Mouse (Mus musculus) lung, postnatal 14 days (tissue): ENCODE data around the gene Actr3.

Source experiments
- DNase-seq: peaks from one replicate; pipeline ENCODE4 v3.0.0; 2021

Actr3 gene

DNA sequence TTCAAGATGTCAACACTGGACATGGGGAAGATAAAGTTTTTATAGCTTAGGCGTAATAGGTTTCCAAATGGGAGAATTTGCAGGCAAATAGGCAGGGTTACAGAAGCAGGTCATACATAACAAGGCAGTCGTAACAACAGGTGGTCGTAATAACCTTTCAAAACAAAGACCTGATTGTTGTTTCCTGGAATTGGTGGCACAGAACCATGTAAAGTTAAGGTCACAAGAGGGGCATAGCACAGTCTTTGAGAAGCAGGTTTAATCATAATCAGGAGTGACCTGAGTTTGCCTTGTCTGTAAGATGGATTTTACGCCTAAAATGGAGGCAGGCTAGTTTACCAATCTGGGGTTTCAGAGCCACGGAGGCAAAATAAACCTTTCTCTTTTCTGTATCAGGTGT lies 84.7 kb downstream of the Actr3 start:
- DNase-seq: no peak

- no peak for DNase-seq
Measured at GRCm38 (mm10) chr1:125345854-125346253, 89.7 kb downstream of the Actr3 start.

- no peak for DNase-seq
Measured at GRCm38 (mm10) chr1:125345448-125345847, 90.1 kb downstream of the Actr3 start.

DNA sequence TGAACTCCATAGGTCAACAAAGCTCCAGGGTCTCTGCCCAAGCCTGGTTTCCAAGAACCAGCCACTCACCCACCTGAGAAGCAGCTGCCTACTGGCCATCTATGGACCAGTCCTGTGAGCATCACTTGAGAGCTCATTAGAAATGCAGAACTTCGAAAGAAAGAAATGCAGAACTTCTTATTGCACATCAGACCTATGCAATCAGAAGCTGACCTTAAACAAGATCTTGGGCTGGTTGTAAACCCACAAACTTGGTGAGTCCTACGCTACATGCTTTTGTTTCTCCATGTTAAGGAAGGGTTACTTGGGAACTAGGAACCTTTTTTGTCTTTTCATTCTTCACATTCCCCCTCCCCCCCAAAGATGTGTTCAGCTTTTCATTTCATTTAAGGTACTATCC lies 92.4 kb downstream of the Actr3 start:
- no peak for DNase-seq
